Mouse (Mus musculus) erythroid progenitor cell, adult 5-6 weeks (primary cell): Measurements from ENCODE around the gene Cyth3. TPM values are rescaled to one million over a fixed set of nuclear protein-coding genes. Genes with fewer than 3 reads are reported as not detected.

Source experiments
- ATAC-seq: replicated peaks from 2 replicates; pipeline ENCODE4 v1.8.0; 2016; ENCODE audit warnings: moderate number of reproducible peaks, mild to moderate bottlenecking, moderate TSS enrichment, inconsistent platforms; ENCODE audit not compliant: poor library complexity, low FRiP score, severe bottlenecking
- total RNA-seq, 2 experiments: library from RNA; stranded (forward) in 1 of 2; stranded (reverse) in 1 of 2; fragments of 150-400 nt in 1 of 2; fragments of 186-747, 209-891 nt in 1 of 2; gene quantifications; 2 replicates each; pipeline versions ENCODE4 v1.2.3 to v1.2.4; 2015 to 2017; ENCODE audit warnings: low replicate concordance in 2 of 2

The Cyth3 gene
- total RNA-seq, 2 experiments from 2014 or later = 53.3 to 63.7 TPM

GRCm38 (mm10) chr5:143759554-143759953, 137.3 kb downstream of the Cyth3 start:
- no peak for ATAC-seq

Other genes with a start within 250 kb of the Cyth3 start
- 42.5 and 44.0 TPM in 2 replicates for gene Kdelr2, start 218.6 kb upstream of the Cyth3 start, total RNA-seq (2015; ENCODE audit: low replicate concordance)
- gene Kdelr2, start 218.6 kb upstream of the Cyth3 start, total RNA-seq (2017; ENCODE audit: low replicate concordance) = 31.8 and 44.3 TPM in 2 replicates
- 14.1 and 22.2 TPM in 2 replicates for gene Daglb, start 157.9 kb upstream of the Cyth3 start, total RNA-seq (2015; ENCODE audit: low replicate concordance)
- 14.1 and 16.0 TPM in 2 replicates for gene Daglb, start 157.9 kb upstream of the Cyth3 start, total RNA-seq (2017; ENCODE audit: low replicate concordance)
- 195 and 254 TPM in 2 replicates for gene Rac1, start 94.4 kb upstream of the Cyth3 start, total RNA-seq (2015; ENCODE audit: low replicate concordance)
- 40.0 and 104 TPM in 2 replicates for gene Rac1, start 94.4 kb upstream of the Cyth3 start, total RNA-seq (2017; ENCODE audit: low replicate concordance)
- 8.8 and 15.5 TPM in 2 replicates for gene Usp42, start 109.8 kb downstream of the Cyth3 start, total RNA-seq (2015; ENCODE audit: low replicate concordance)
- 2.8 and 15.9 TPM in 2 replicates for gene Usp42, start 109.8 kb downstream of the Cyth3 start, total RNA-seq (2017; ENCODE audit: low replicate concordance)
- 247 and 263 TPM in 2 replicates for gene Eif2ak1, start 195.3 kb downstream of the Cyth3 start, total RNA-seq (2015; ENCODE audit: low replicate concordance)
- gene Eif2ak1, start 195.3 kb downstream of the Cyth3 start, total RNA-seq (2017; ENCODE audit: low replicate concordance) = 329 and 365 TPM in 2 replicates